Mouse (Mus musculus): Measurements from ENCODE around the gene Cdc20.

DNA sequence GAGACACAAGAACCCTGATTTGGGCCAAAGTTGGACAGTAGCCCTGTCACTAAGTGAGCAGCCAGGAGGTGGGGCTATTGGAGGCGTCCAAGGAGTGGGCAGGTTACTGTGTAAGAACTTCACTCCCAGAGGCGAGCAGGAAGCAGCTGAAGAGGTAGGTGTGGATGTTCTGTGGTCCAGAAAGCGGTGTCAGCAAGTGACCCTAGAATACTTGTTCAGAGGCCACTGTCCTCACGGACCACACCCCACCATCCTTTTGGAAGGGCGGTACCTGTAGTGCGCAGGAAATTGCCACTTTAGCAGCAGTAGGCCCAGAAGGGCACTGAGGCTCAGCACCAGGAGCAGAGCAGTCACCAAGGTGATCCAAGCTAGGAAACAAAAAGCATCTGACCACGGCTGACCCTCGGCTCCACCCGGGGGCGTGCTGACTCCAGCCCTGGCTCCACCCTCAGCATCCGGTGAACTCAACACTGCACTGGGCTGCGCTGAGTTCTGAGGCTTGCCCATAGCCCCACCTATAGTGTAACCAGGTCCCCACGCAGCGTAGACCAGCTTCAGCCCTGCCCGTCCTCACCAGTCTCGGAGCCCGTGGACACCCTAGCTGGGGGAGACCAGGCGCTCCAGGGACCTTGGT, 8.7 kb upstream of the Cdc20 start:
- TF ChIP-seq CTCF (IDR thresholded peaks at IDR 0.05; ENCODE audit: low read depth, low read length) (peak; percentile 27; the same call in 1 of the 2 replicates), POLR2A (IDR thresholded peaks at IDR 0.05; ENCODE audit: extremely low read depth, insufficient read depth, low read length) (no peak)
